Mouse (Mus musculus) hindbrain, postnatal 0 days (tissue): ENCODE data around the gene Gramd1a. TPM values are rescaled to one million over a fixed set of nuclear protein-coding genes. Genes with fewer than 3 reads are reported as not detected.

Source experiments
- ATAC-seq: fragments of 200-750 bp; cut with Nextera tagmentation; 2 replicates; pipeline ENCODE4 v1.8.0; 2017; ENCODE audit warnings: mild to moderate bottlenecking, moderate TSS enrichment, moderate library complexity
- DNase-seq: peaks from one replicate; pipeline ENCODE4 v3.0.0-alpha.2; 2015; ENCODE audit warnings: low spot score
- H3K27ac ChIP-seq: fragments of 300-500 bp; sonication (generic); 2 replicates; pipeline ENCODE4 v1.5.1; 2014; ENCODE audit warnings: mild to moderate bottlenecking
- H3K27me3 ChIP-seq: fragments of 300-500 bp; sonication (generic); 2 replicates; pipeline ENCODE4 v1.6.1; 2014; ENCODE audit warnings: low read length, mixed read lengths; ENCODE audit not compliant: insufficient read depth
- H3K36me3 ChIP-seq: fragments of 300-500 bp; sonication (generic); 2 replicates; pipeline ENCODE4 v1.6.1; 2014; ENCODE audit warnings: low read length, mixed read lengths; ENCODE audit not compliant: insufficient read depth
- H3K4me1 ChIP-seq: fragments of 300-500 bp; sonication (generic); 2 replicates; pipeline ENCODE4 v1.6.1; 2014; ENCODE audit warnings: antibody characterized with exemption, low read length, mixed read lengths; ENCODE audit not compliant: insufficient read depth
- H3K4me2 ChIP-seq: fragments of 300-500 bp; sonication (generic); 2 replicates; pipeline ENCODE4 v1.6.1; 2014; ENCODE audit warnings: low read depth, mild to moderate bottlenecking, low read length, moderate library complexity, mixed read lengths
- H3K4me3 ChIP-seq: fragments of 300-500 bp; sonication (generic); 2 replicates; pipeline ENCODE4 v1.5.1; 2014; ENCODE audit warnings: low read length
- H3K9ac ChIP-seq: fragments of 300-500 bp; sonication (generic); replicated peaks from 2 replicates; pipeline ENCODE4 v1.6.1; 2014; ENCODE audit warnings: mild to moderate bottlenecking, low read length, moderate library complexity, mixed read lengths
- H3K9me3 ChIP-seq: fragments of 300-500 bp; sonication (generic); 2 replicates; pipeline ENCODE4 v1.6.1; 2016; ENCODE audit warnings: low read length, mixed read lengths
- CTCF ChIP-seq: IDR thresholded peaks from 2 replicates; pipeline ENCODE4 v1.5.1; 2016; ENCODE audit warnings: antibody characterized with exemption, control low read depth, low read depth
- WGBS: fragments of 180-500 bp; shearing (Covaris S2); extraction: QIAGEN DNeasy Blood & Tissue Kit; methylation state at CpG from one replicate; pipeline ENCODE4 v1.1.7; 2014; 5-methylcytosine and 5-hydroxymethylcytosine counted together
- polyA plus RNA-seq: library from polyadenylated mRNA; unstranded; fragments of >200 nt; fragmentation: Nextera tagmentation; extraction: Ambion mirVana; gene quantifications from 2 replicates; pipeline ENCODE4 v1.2.1, GENCODE M21; 2015
- total RNA-seq: library from RNA; depleted of rRNA; stranded (reverse); fragments of >200 nt; gene quantifications from 2 replicates; pipeline ENCODE4 v1.2.3, GENCODE M21; 2014

The Gramd1a gene
- total and polyA plus RNA-seq, 2 experiments from 2014 or later, result 143 to 256 TPM

GRCm38 (mm10) chr7:31161831-31162230 is 6.1 kb upstream of the Gramd1a start:
- no peaks in the 10 kb centered on the region for H3K4me1 ChIP-seq
- WGBS, result 58% methylated on average over 3 of the region's 3 CpGs
- H3K4me2 ChIP-seq, result no peak overlapping the region
- H3K27me3 ChIP-seq, result no peaks in the 10 kb centered on the region
- ATAC-seq (no peak), DNase-seq (no peak)
- no peaks in the 10 kb centered on the region for H3K36me3 ChIP-seq
- no peak overlapping the region for H3K27ac ChIP-seq
- H3K9ac ChIP-seq, result no peak overlapping the region
- no peak overlapping the region for H3K4me3 ChIP-seq
- H3K9me3 ChIP-seq, result no peaks in the 10 kb centered on the region
- no peak for TF ChIP-seq CTCF

- H3K36me3 ChIP-seq, result no peaks in the 10 kb centered on the region
- 68% methylated on average over 3 of the region's 3 CpGs for WGBS
- no peaks in the 10 kb centered on the region for H3K9me3 ChIP-seq
- no peak overlapping the region for H3K4me2 ChIP-seq
- no peak for ATAC-seq
- H3K27ac ChIP-seq, result no peak overlapping the region
- H3K9ac ChIP-seq, result no peak overlapping the region
- no peak for DNase-seq
- no peak for TF ChIP-seq CTCF
- H3K27me3 ChIP-seq, result no peaks in the 10 kb centered on the region
- H3K4me1 ChIP-seq, result no peaks in the 10 kb centered on the region
- no peak overlapping the region for H3K4me3 ChIP-seq
Observed at GRCm38 (mm10) chr7:31161246-31161645, 5.5 kb upstream of the Gramd1a start.

GRCm38 (mm10) chr7:31160763-31161162 is 5.1 kb upstream of the Gramd1a start:
- H3K36me3 ChIP-seq, result no peaks in the 10 kb centered on the region
- no peaks in the 10 kb centered on the region for H3K9me3 ChIP-seq
- no peaks in the 10 kb centered on the region for H3K27me3 ChIP-seq
- H3K27ac ChIP-seq, result no peak overlapping the region
- no peak for TF ChIP-seq CTCF
- DNase-seq (no peak), ATAC-seq (no peak)
- H3K4me3 ChIP-seq, result no peak overlapping the region
- no peak overlapping the region for H3K4me2 ChIP-seq
- no peak overlapping the region for H3K9ac ChIP-seq
- WGBS, result 86% methylated on average over 5 of the region's 5 CpGs
- H3K4me1 ChIP-seq, result no peaks in the 10 kb centered on the region

- peak; percentile 38; the same call in 1 of the 2 replicates for TF ChIP-seq CTCF
- H3K27ac ChIP-seq, result no peak overlapping the region
- DNase-seq, result no peak
- no peaks in the 10 kb centered on the region for H3K36me3 ChIP-seq
- no peak overlapping the region for H3K4me3 ChIP-seq
- no peaks in the 10 kb centered on the region for H3K27me3 ChIP-seq
- H3K4me2 ChIP-seq, result no peak overlapping the region
- WGBS, result 44% methylated on average over 17 of the region's 19 CpGs
- H3K9me3 ChIP-seq, result no peaks in the 10 kb centered on the region
- no peak overlapping the region for H3K9ac ChIP-seq
- no peaks in the 10 kb centered on the region; the same call in 1 of the 2 replicates for H3K4me1 ChIP-seq
- no peak for ATAC-seq
Observed at GRCm38 (mm10) chr7:31156034-31156928, 585 bp upstream of the Gramd1a start.

- Histone ChIP-seq H3K9me3 (no peaks in the 10 kb centered on the region), H3K27ac (no peak overlapping the region), H3K4me3 (no peak overlapping the region), H3K4me2 (no peak overlapping the region), H3K9ac (no peak overlapping the region), H3K36me3 (no peaks in the 10 kb centered on the region), H3K4me1 (no peaks in the 10 kb centered on the region; the same call in 1 of the 2 replicates), H3K27me3 (no peaks in the 10 kb centered on the region)
- no peak for TF ChIP-seq CTCF
- DNase-seq (no peak), ATAC-seq (no peak)
- 89% methylated on average over 6 of the region's 6 CpGs for WGBS
Observed at GRCm38 (mm10) chr7:31153536-31154320, 2.0 kb downstream of the Gramd1a start.

- Histone ChIP-seq H3K4me1 (peaks cover 4% of the 10 kb centered on the region), H3K4me3 (peak overlapping the region; percentile 92), H3K9ac (peak overlapping the region; percentile 100), H3K4me2 (peak overlapping the region; percentile 83), H3K36me3 (0 out of 2 replicates have a peak, but pooled peaks cover 3% of the 10 kb centered on the region), H3K9me3 (no peaks in the 10 kb centered on the region), H3K27me3 (no peaks in the 10 kb centered on the region), H3K27ac (peak overlapping the region; percentile 99)
- no peak for TF ChIP-seq CTCF
- DNase-seq (peak; percentile 65), ATAC-seq (peak; percentile 70)
- 12% methylated on average over 23 of the region's 23 CpGs for WGBS
Observed at GRCm38 (mm10) chr7:31151301-31152241, 4.1 kb downstream of the Gramd1a start.
